Mouse (Mus musculus): ENCODE data around the gene Nphp1.

The Nphp1 gene

GRCm38 (mm10) chr2:127749376-127749775 is 39.3 kb downstream of the Nphp1 start:
- no peak for DNase-seq (ENCODE audit: low spot score in 2 of 2)

GRCm38 (mm10) chr2:127748316-127748715 is 40.4 kb downstream of the Nphp1 start:
- DNase-seq (ENCODE audit: low spot score in 2 of 2), result no peak

GRCm38 (mm10) chr2:127742637-127743036 is 46.1 kb downstream of the Nphp1 start:
- no peak for DNase-seq (ENCODE audit: low spot score in 2 of 2)

GRCm38 (mm10) chr2:127740756-127741519 is 47.8 kb downstream of the Nphp1 start:
- no peak for DNase-seq (ENCODE audit: low spot score in 2 of 2)

- DNase-seq (ENCODE audit: low spot score in 2 of 2), result no peak
Observed at GRCm38 (mm10) chr2:127737885-127738284, 50.8 kb downstream of the Nphp1 start.

GRCm38 (mm10) chr2:127736631-127737209 is 52.0 kb downstream of the Nphp1 start:
- DNase-seq (ENCODE audit: low spot score in 2 of 2), result no peak

- DNase-seq (ENCODE audit: low spot score in 2 of 2), result no peak
Observed at GRCm38 (mm10) chr2:127735512-127736145, 53.1 kb downstream of the Nphp1 start.

- no peak for DNase-seq (ENCODE audit: low spot score in 2 of 2)
Observed at GRCm38 (mm10) chr2:127734889-127735288, 53.8 kb downstream of the Nphp1 start.

- no peak for DNase-seq (ENCODE audit: low spot score in 2 of 2)
Observed at GRCm38 (mm10) chr2:127730301-127730997, 58.2 kb downstream of the Nphp1 start.

- no peak for DNase-seq (ENCODE audit: low spot score in 2 of 2)
Observed at GRCm38 (mm10) chr2:127729671-127730070, 59.0 kb downstream of the Nphp1 start, which contains the start of gene Mall. Mall (minus strand) TSS chr2:127729932.

- no peak for DNase-seq (ENCODE audit: low spot score in 2 of 2)
Observed at GRCm38 (mm10) chr2:127728661-127729450, 59.8 kb downstream of the Nphp1 start.

GRCm38 (mm10) chr2:127728146-127728545 is 60.6 kb downstream of the Nphp1 start:
- DNase-seq (ENCODE audit: low spot score in 2 of 2), result no peak

GRCm38 (mm10) chr2:127723193-127723592 is 65.5 kb downstream of the Nphp1 start:
- DNase-seq (ENCODE audit: low spot score in 2 of 2), result no peak

- peak in 1 of 2 experiments; percentile 23 for DNase-seq (ENCODE audit: low spot score in 2 of 2)
Observed at GRCm38 (mm10) chr2:127722176-127722892, 66.4 kb downstream of the Nphp1 start.

- DNase-seq (ENCODE audit: low spot score in 2 of 2), result no peak
Observed at GRCm38 (mm10) chr2:127718839-127719468, 69.7 kb downstream of the Nphp1 start.

- DNase-seq (ENCODE audit: low spot score in 2 of 2), result no peak
Observed at GRCm38 (mm10) chr2:127714726-127715125, 74.0 kb downstream of the Nphp1 start.

- DNase-seq (ENCODE audit: low spot score in 2 of 2), result no peak
Observed at GRCm38 (mm10) chr2:127708792-127709191, 79.9 kb downstream of the Nphp1 start.

GRCm38 (mm10) chr2:127708060-127708459 is 80.6 kb downstream of the Nphp1 start:
- DNase-seq (ENCODE audit: low spot score in 2 of 2), result no peak

- no peak for DNase-seq (ENCODE audit: low spot score in 2 of 2)
Observed at GRCm38 (mm10) chr2:127705267-127705666, 83.4 kb downstream of the Nphp1 start.
